Mouse (Mus musculus): ENCODE data around the gene Meis2. TPM values are rescaled to one million over a fixed set of nuclear protein-coding genes. Genes with fewer than 3 reads are reported as not detected.

Meis2 gene
- polyA plus RNA-seq, 1 experiment from 2014 or later: 13.1 TPM

DNA sequence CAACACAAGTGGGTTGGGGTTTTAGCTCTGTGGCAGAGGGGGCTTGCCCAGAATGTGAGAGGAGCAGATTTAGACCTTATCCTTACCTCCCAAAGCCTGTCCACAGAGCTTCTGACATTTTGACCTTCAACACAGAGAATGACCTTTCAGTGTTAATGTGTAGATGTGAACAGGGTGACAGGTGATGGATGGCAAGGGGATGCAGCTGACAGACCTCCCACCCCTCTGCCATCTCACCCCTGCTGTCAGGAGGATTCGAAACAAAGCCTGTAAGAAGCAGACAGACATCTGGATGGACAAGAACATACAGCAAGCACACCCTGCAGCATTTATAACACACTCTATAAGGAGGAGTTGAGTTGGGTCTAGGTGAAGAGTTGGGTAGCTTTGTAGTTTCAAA, 178.0 kb downstream of the Meis2 start:
- no peak overlapping the region for H3K9ac ChIP-seq (ENCODE audit: low read depth, low read length)
- ATAC-seq: no peak
- H3K4me1 ChIP-seq (replicated peaks; ENCODE audit: control insufficient read depth, insufficient read depth, low read length): no peaks in the 10 kb centered on the region
- no peaks in the 10 kb centered on the region for H3K27me3 ChIP-seq (replicated peaks; ENCODE audit: control insufficient read depth, insufficient read depth, low read length)
- no peak overlapping the region for H3K4me3 ChIP-seq (ENCODE audit: low read depth, low read length)
- no peaks in the 10 kb centered on the region; the same call in 1 of the 2 replicates for H3K36me3 ChIP-seq (ENCODE audit: control insufficient read depth, insufficient read depth)
- 69% methylated on average over 1 of the region's 1 CpGs for WGBS
- no peak overlapping the region for H3K4me2 ChIP-seq (replicated peaks; ENCODE audit: low read depth)
- no peak for TF ChIP-seq CTCF (IDR thresholded peaks at IDR 0.05; ENCODE audit: low read depth)
- no peaks in the 10 kb centered on the region for H3K9me3 ChIP-seq (ENCODE audit: control insufficient read depth)
- H3K27ac ChIP-seq (ENCODE audit: low read depth, low read length): no peak overlapping the region

DNA sequence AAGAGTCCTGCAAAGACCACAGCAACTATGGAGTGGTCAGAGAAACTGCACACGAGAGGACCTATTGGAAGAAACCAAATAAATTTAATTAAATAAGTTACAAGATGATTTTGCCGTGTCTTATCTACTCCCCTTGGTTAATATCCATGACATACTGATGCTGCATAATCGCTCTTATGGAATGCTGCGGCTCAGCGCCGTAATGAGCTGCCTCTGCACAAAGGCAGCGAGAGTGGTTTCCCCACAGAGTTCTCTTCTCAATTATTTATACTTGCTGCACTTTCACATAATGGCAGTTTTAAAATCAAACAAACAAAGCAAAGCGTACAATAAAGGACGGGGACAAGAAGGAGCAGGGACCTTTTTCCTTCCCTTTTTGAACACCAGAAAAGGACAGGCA, 181.5 kb downstream of the Meis2 start:
- no peak overlapping the region for H3K9ac ChIP-seq (ENCODE audit: low read depth, low read length)
- no peaks in the 10 kb centered on the region for H3K27me3 ChIP-seq (replicated peaks; ENCODE audit: control insufficient read depth, insufficient read depth, low read length)
- no peak for ATAC-seq
- H3K9me3 ChIP-seq (ENCODE audit: control insufficient read depth): no peaks in the 10 kb centered on the region
- H3K4me1 ChIP-seq (replicated peaks; ENCODE audit: control insufficient read depth, insufficient read depth, low read length): no peaks in the 10 kb centered on the region
- no peak for TF ChIP-seq CTCF (IDR thresholded peaks at IDR 0.05; ENCODE audit: low read depth)
- 68% methylated on average over 9 of the region's 9 CpGs for WGBS
- no peak overlapping the region for H3K4me2 ChIP-seq (replicated peaks; ENCODE audit: low read depth)
- H3K36me3 ChIP-seq (ENCODE audit: control insufficient read depth, insufficient read depth): no peaks in the 10 kb centered on the region; the same call in 1 of the 2 replicates
- no peak overlapping the region for H3K27ac ChIP-seq (ENCODE audit: low read depth, low read length)
- no peak overlapping the region for H3K4me3 ChIP-seq (ENCODE audit: low read depth, low read length)

DNA sequence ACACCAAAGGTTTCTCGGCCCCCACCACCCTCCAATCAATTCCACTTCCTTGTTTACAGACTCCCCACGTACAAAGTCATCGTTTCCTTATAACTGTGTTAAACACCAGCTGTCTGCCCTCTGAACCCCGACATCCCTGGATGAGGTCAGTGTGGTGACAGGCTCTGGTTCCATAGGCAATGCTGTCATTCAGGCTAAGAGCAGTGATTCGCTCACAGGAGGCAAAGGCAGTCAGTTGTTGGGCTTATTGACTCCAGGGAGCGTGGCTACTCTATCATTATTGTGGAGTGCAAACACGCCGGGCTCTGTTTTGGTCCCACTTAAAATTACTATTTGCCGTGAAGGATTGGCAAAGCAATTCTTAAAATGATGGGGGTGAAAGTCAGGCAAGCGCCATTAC, 182.1 kb downstream of the Meis2 start:
- no peak overlapping the region for H3K27ac ChIP-seq (ENCODE audit: low read depth, low read length)
- no peaks in the 10 kb centered on the region for H3K9me3 ChIP-seq (ENCODE audit: control insufficient read depth)
- no peaks in the 10 kb centered on the region for H3K4me1 ChIP-seq (replicated peaks; ENCODE audit: control insufficient read depth, insufficient read depth, low read length)
- no peak overlapping the region for H3K4me3 ChIP-seq (ENCODE audit: low read depth, low read length)
- WGBS: 70% methylated on average over 10 of the region's 10 CpGs
- H3K36me3 ChIP-seq (ENCODE audit: control insufficient read depth, insufficient read depth): no peaks in the 10 kb centered on the region; the same call in 1 of the 2 replicates
- no peak for ATAC-seq
- no peak overlapping the region for H3K9ac ChIP-seq (ENCODE audit: low read depth, low read length)
- no peak overlapping the region for H3K4me2 ChIP-seq (replicated peaks; ENCODE audit: low read depth)
- no peak for TF ChIP-seq CTCF (IDR thresholded peaks at IDR 0.05; ENCODE audit: low read depth)
- no peaks in the 10 kb centered on the region for H3K27me3 ChIP-seq (replicated peaks; ENCODE audit: control insufficient read depth, insufficient read depth, low read length)

DNA sequence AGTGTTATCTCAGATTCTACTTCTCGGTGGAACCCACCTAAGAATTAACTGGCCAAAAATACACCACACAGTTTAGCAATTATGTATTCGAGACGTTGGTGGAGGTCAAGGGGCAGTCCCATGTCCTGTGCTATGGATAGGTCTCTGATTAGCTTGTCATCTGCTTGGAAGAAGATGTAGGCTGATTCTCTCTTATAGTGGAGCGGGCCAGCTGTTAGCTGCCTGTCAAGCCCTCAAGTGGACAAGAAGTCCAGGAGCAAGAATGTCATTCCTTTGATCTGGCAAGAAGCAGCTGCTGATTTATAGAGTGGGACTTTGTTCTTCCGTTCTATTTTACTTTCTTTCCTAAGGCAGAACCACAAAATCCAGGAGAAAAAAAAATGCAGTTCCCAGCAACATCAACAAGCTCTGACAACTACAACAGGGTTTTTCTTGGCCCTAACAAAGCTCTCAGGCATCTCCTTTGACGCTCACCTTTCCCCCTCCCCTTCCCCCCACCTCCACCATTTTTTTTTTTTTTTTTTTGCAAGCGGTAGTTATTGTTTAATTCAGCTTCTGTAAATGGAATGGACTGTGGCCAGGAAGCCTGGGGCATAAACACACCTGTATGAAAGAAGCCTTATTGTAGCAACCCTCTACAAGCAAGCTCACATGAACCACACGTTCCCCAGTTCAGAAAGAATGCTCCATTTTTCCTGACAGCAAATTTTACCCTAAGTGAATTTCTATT, 189.7 kb downstream of the Meis2 start:
- H3K4me3 ChIP-seq (ENCODE audit: low read depth, low read length): no peak overlapping the region
- no peaks in the 10 kb centered on the region for H3K27me3 ChIP-seq (replicated peaks; ENCODE audit: control insufficient read depth, insufficient read depth, low read length)
- no peak overlapping the region for H3K4me2 ChIP-seq (replicated peaks; ENCODE audit: low read depth)
- H3K4me1 ChIP-seq (replicated peaks; ENCODE audit: control insufficient read depth, insufficient read depth, low read length): no peaks in the 10 kb centered on the region
- no peak overlapping the region for H3K27ac ChIP-seq (ENCODE audit: low read depth, low read length)
- no peak overlapping the region for H3K9ac ChIP-seq (ENCODE audit: low read depth, low read length)
- TF ChIP-seq CTCF (IDR thresholded peaks at IDR 0.05; ENCODE audit: low read depth): no peak
- H3K9me3 ChIP-seq (ENCODE audit: control insufficient read depth): no peaks in the 10 kb centered on the region
- H3K36me3 ChIP-seq (ENCODE audit: control insufficient read depth, insufficient read depth): no peaks in the 10 kb centered on the region
- ATAC-seq: no peak
- 53% methylated on average over 8 of the region's 8 CpGs for WGBS

DNA sequence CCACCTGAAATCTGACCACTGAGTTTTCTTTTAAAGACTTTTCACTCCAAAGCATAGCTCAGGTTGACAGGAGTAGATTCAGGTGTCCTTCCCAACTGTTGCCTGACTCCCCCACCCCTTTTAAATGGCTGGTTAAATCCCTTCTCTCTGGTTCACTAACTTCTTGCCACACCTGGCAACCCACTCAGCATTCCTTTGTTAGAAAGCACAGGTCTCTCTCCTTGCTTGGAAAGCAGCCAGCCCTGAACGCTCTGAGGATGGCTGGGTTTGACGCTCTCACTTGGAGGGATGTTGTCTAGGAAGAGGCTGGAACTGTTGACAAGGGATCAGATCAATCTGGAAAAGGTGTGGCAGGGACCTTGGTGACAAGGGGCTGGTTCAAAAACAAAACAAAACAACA, 192.8 kb downstream of the Meis2 start:
- TF ChIP-seq CTCF (IDR thresholded peaks at IDR 0.05; ENCODE audit: low read depth): no peak
- Histone ChIP-seq H3K9me3 (ENCODE audit: control insufficient read depth) (no peaks in the 10 kb centered on the region), H3K4me1 (replicated peaks; ENCODE audit: control insufficient read depth, insufficient read depth, low read length) (no peaks in the 10 kb centered on the region), H3K27ac (ENCODE audit: low read depth, low read length) (no peak overlapping the region), H3K27me3 (replicated peaks; ENCODE audit: control insufficient read depth, insufficient read depth, low read length) (no peaks in the 10 kb centered on the region), H3K9ac (ENCODE audit: low read depth, low read length) (no peak overlapping the region), H3K4me3 (ENCODE audit: low read depth, low read length) (no peak overlapping the region), H3K4me2 (replicated peaks; ENCODE audit: low read depth) (no peak overlapping the region), H3K36me3 (ENCODE audit: control insufficient read depth, insufficient read depth) (no peaks in the 10 kb centered on the region)
- 51% methylated on average over 2 of the region's 2 CpGs for WGBS
- ATAC-seq: no peak

DNA sequence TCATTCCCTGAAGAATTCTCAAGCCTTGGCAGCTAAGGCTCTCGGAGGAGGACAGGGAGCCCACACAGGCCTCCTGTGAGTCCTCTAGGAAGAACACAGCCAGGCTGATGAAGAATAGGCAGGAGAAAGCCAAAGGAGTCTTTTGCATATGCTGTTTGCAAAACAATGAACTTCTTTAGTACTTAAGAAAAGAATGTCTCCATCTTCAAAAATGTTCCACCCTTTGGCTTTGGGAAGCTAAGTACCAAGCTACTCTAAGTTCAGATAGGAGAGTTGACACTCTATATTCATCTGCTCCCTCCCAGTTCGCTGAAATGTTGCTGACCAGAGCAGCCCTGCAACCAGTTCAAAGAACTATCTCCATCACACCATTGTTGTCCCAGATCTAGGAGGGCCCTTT, 195.7 kb downstream of the Meis2 start:
- H3K27me3 ChIP-seq (replicated peaks; ENCODE audit: control insufficient read depth, insufficient read depth, low read length): no peaks in the 10 kb centered on the region
- no peak overlapping the region for H3K4me2 ChIP-seq (replicated peaks; ENCODE audit: low read depth)
- ATAC-seq: no peak
- H3K36me3 ChIP-seq (ENCODE audit: control insufficient read depth, insufficient read depth): no peaks in the 10 kb centered on the region
- H3K4me1 ChIP-seq (replicated peaks; ENCODE audit: control insufficient read depth, insufficient read depth, low read length): no peaks in the 10 kb centered on the region
- WGBS: 64% methylated on average over 2 of the region's 2 CpGs
- H3K9ac ChIP-seq (ENCODE audit: low read depth, low read length): no peak overlapping the region
- TF ChIP-seq CTCF (IDR thresholded peaks at IDR 0.05; ENCODE audit: low read depth): no peak
- no peak overlapping the region for H3K4me3 ChIP-seq (ENCODE audit: low read depth, low read length)
- no peak overlapping the region for H3K27ac ChIP-seq (ENCODE audit: low read depth, low read length)
- no peaks in the 10 kb centered on the region for H3K9me3 ChIP-seq (ENCODE audit: control insufficient read depth)
